Mouse (Mus musculus): ENCODE data around the gene Rnf144b.

Gene Rnf144b

GRCm38 (mm10) chr13:47124449-47124848, 2.0 kb downstream of the Rnf144b start:
- in situ Hi-C loops (cut with MseI, MboI): no loop called here

- in situ Hi-C loops (cut with MseI, MboI): no loop called here
Measured at GRCm38 (mm10) chr13:47124986-47125385, 2.5 kb downstream of the Rnf144b start.

- in situ Hi-C loops (cut with MseI, MboI): no loop called here
Measured at GRCm38 (mm10) chr13:47125595-47125994, 3.1 kb downstream of the Rnf144b start.

GRCm38 (mm10) chr13:47129090-47129489, 6.6 kb downstream of the Rnf144b start:
- in situ Hi-C loops (cut with MseI, MboI): no loop called here

- in situ Hi-C loops (cut with MseI, MboI): no loop called here
Measured at GRCm38 (mm10) chr13:47133058-47133457, 10.6 kb downstream of the Rnf144b start.

- in situ Hi-C loops (cut with MseI, MboI): no loop called here
Measured at GRCm38 (mm10) chr13:47134836-47135235, 12.4 kb downstream of the Rnf144b start.

GRCm38 (mm10) chr13:47135741-47136140, 13.3 kb downstream of the Rnf144b start:
- in situ Hi-C loops (cut with MseI, MboI): no loop called here

- in situ Hi-C loops (cut with MseI, MboI): no loop called here
Measured at GRCm38 (mm10) chr13:47142764-47143163, 20.3 kb downstream of the Rnf144b start.

GRCm38 (mm10) chr13:47145939-47146338, 23.5 kb downstream of the Rnf144b start:
- in situ Hi-C loops (cut with MseI, MboI): no loop called here

GRCm38 (mm10) chr13:47146388-47146787, 23.9 kb downstream of the Rnf144b start:
- in situ Hi-C loops (cut with MseI, MboI): no loop called here

GRCm38 (mm10) chr13:47148573-47148972, 26.1 kb downstream of the Rnf144b start:
- in situ Hi-C loops (cut with MseI, MboI): no loop called here

- in situ Hi-C loops (cut with MseI, MboI): loop anchor here (5.0 kb wide), 1 partner anchor 137 kb away; no protein-coding TSS in a partner anchor
Measured at GRCm38 (mm10) chr13:47149993-47150392, 27.5 kb downstream of the Rnf144b start.

GRCm38 (mm10) chr13:47151060-47151459, 28.6 kb downstream of the Rnf144b start:
- in situ Hi-C loops (cut with MseI, MboI): loop anchor here (5.0 kb wide), 1 partner anchor 136 kb away; no protein-coding TSS in a partner anchor

GRCm38 (mm10) chr13:47152390-47152789, 29.9 kb downstream of the Rnf144b start:
- in situ Hi-C loops (cut with MseI, MboI): loop anchor here (5.0 kb wide), 1 partner anchor 135 kb away; no protein-coding TSS in a partner anchor

- in situ Hi-C loops (cut with MseI, MboI): loop anchor here (5.0 kb wide), 1 partner anchor 134 kb away; no protein-coding TSS in a partner anchor
Measured at GRCm38 (mm10) chr13:47153206-47153605, 30.8 kb downstream of the Rnf144b start.

- in situ Hi-C loops (cut with MseI, MboI): loop anchor here (5.0 kb wide), 1 partner anchor 132 kb away; no protein-coding TSS in a partner anchor
Measured at GRCm38 (mm10) chr13:47154866-47155265, 32.4 kb downstream of the Rnf144b start.

GRCm38 (mm10) chr13:47156841-47157240, 34.4 kb downstream of the Rnf144b start:
- in situ Hi-C loops (cut with MseI, MboI): no loop called here

- in situ Hi-C loops (cut with MseI, MboI): no loop called here
Measured at GRCm38 (mm10) chr13:47162001-47162400, 39.5 kb downstream of the Rnf144b start.

- in situ Hi-C loops (cut with MseI, MboI): no loop called here
Measured at GRCm38 (mm10) chr13:47164732-47165131, 42.3 kb downstream of the Rnf144b start.

GRCm38 (mm10) chr13:47165261-47165660, 42.8 kb downstream of the Rnf144b start:
- in situ Hi-C loops (cut with MseI, MboI): no loop called here

GRCm38 (mm10) chr13:47168484-47168883, 46.0 kb downstream of the Rnf144b start:
- in situ Hi-C loops (cut with MseI, MboI): no loop called here

- in situ Hi-C loops (cut with MseI, MboI): no loop called here
Measured at GRCm38 (mm10) chr13:47170026-47170425, 47.6 kb downstream of the Rnf144b start.

- in situ Hi-C loops (cut with MseI, MboI): no loop called here
Measured at GRCm38 (mm10) chr13:47170811-47171555, 48.5 kb downstream of the Rnf144b start.

Measured in mouse trophoblast stem cell (cell line).